Mouse (Mus musculus) bone marrow, adult 2 months (tissue): ENCODE measurements around the gene Timp4.

Source experiments
- CTCF ChIP-seq: fragments of 200-500 bp; IDR thresholded peaks from 2 replicates; pipeline ENCODE4 v1.5.1; 2011; ENCODE audit warnings: low read length, control low read depth; ENCODE audit not compliant: control insufficient read depth, insufficient read depth
- POLR2A ChIP-seq: fragments of 200-500 bp; IDR thresholded peaks from 2 replicates; pipeline ENCODE4 v1.6.1; 2011; ENCODE audit warnings: low read depth, mild to moderate bottlenecking, control low read depth, low read length, borderline replicate concordance; ENCODE audit not compliant: control insufficient read depth

DNA sequence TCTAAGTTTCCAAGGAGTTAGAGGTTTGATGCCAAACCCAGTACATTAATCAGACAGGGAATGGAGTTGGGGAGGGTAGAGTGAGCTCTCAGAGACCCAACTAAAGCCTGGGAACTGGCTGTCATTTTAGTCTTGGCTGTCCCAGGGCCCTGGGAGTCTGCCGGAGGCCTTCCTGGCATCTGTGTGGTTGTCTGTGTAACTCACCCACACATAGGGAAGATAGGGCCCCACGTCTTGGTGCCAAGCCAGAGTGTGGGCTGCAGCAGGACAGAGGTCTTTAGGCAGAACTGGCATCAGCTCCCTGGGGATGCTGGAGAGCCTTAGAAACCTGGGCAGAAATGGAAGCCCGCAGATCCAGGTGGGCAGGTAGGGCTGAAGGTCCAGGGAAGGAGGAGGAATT lies 10.1 kb downstream of the Timp4 start:
- TF ChIP-seq CTCF (no peak), POLR2A (no peak)
